Mouse (Mus musculus): ENCODE measurements around the gene Polr2a.

GRCm38 (mm10) chr11:69687061-69687460 is 71.4 kb downstream of the Polr2a start:
- TF ChIP-seq CTCF (IDR thresholded peaks at IDR 0.05; ENCODE audit: low read depth) = no peak
- no peak for TF ChIP-seq EP300 (IDR thresholded peaks at IDR 0.05; ENCODE audit: low read depth)
